Mouse (Mus musculus): Measurements from ENCODE around the gene Cxadr.

- TF ChIP-seq TCF3 (IDR thresholded peaks at IDR 0.05; ENCODE audit: insufficient read length, low read depth) (no peak), USF1 (IDR thresholded peaks at IDR 0.05; ENCODE audit: low read depth) (no peak), POLR2A (IDR thresholded peaks at IDR 0.05; ENCODE audit: insufficient read length, low read depth) (no peak), MYOG (IDR thresholded peaks at IDR 0.05; ENCODE audit: control insufficient read depth in 1 of 3, insufficient read depth in 1 of 3, insufficient read length in 2 of 3, low read depth in 2 of 3) (no peak), TCF12 (IDR thresholded peaks at IDR 0.05; ENCODE audit: insufficient read depth, poor library complexity, severe bottlenecking) (no peak), POLR2AphosphoS2 (IDR thresholded peaks at IDR 0.05; ENCODE audit: insufficient read length, low read depth) (no peak), E2F4 (IDR thresholded peaks at IDR 0.05; ENCODE audit: insufficient read depth) (no peak), CEBPB (IDR thresholded peaks at IDR 0.05; ENCODE audit: insufficient read depth, poor library complexity, severe bottlenecking) (no peak), MAX (IDR thresholded peaks at IDR 0.05; ENCODE audit: low read depth) (no peak)
Measured at GRCm38 (mm10) chr16:78327999-78328398, 26.7 kb downstream of the Cxadr start.
